Mouse (Mus musculus): ENCODE measurements around the gene Ring1.

Gene Ring1

GRCm38 (mm10) chr17:34024317-34024821, at the start of gene Ring1:
Gene Ring1, minus strand, starts transcription at chr17:34024680.
- in situ Hi-C loops (cut with MboI, MseI): no loop called here

GRCm38 (mm10) chr17:34072091-34072490, 47.6 kb upstream of the Ring1 start:
- in situ Hi-C loops (cut with MboI, MseI): loop anchor here (10.0 to 25.0 kb wide), 2 partner anchors 517 to 740 kb away; partner anchors contain the start of genes Cyp21a1 and Myo1f

- in situ Hi-C loops (cut with MboI, MseI): loop anchor here (25.0 kb wide), 1 partner anchor 743 kb away; the partner anchor contains the start of gene Cyp21a1
Observed at GRCm38 (mm10) chr17:34068864-34069263, 44.4 kb upstream of the Ring1 start.

GRCm38 (mm10) chr17:34057224-34057623, 32.7 kb upstream of the Ring1 start:
- in situ Hi-C loops (cut with MboI, MseI): loop anchor here (25.0 kb wide), 1 partner anchor 755 kb away; the partner anchor contains the start of gene Cyp21a1

- in situ Hi-C loops (cut with MboI, MseI): no loop called here
Observed at GRCm38 (mm10) chr17:34047404-34048050, 23.0 kb upstream of the Ring1 start.

GRCm38 (mm10) chr17:34045941-34046340, 21.5 kb upstream of the Ring1 start:
- in situ Hi-C loops (cut with MboI, MseI): no loop called here

GRCm38 (mm10) chr17:34039562-34040450, 15.3 kb upstream of the Ring1 start:
- in situ Hi-C loops (cut with MboI, MseI): loop anchor here (10.0 kb wide), 1 partner anchor 565 kb away; the partner anchor contains the start of genes Agpat1 and Rnf5

- in situ Hi-C loops (cut with MboI, MseI): loop anchor here (10.0 kb wide), 1 partner anchor 566 kb away; the partner anchor contains the start of genes Agpat1 and Rnf5
Observed at GRCm38 (mm10) chr17:34038878-34039561, 14.5 kb upstream of the Ring1 start, which contains the start of gene Col11a2. Gene Col11a2, plus strand, starts transcription at chr17:34039437.

GRCm38 (mm10) chr17:34038440-34038839, 14.0 kb upstream of the Ring1 start:
- in situ Hi-C loops (cut with MboI, MseI): loop anchor here (10.0 kb wide), 1 partner anchor 566 kb away; the partner anchor contains the start of genes Agpat1 and Rnf5

GRCm38 (mm10) chr17:34037241-34037640, 12.8 kb upstream of the Ring1 start:
- in situ Hi-C loops (cut with MboI, MseI): loop anchor here (10.0 kb wide), 1 partner anchor 568 kb away; the partner anchor contains the start of genes Agpat1 and Rnf5

- in situ Hi-C loops (cut with MboI, MseI): loop anchor here (10.0 kb wide), 1 partner anchor 568 kb away; the partner anchor contains the start of genes Agpat1 and Rnf5
Observed at GRCm38 (mm10) chr17:34036647-34037046, 12.2 kb upstream of the Ring1 start.

GRCm38 (mm10) chr17:34035517-34035916, 11.0 kb upstream of the Ring1 start:
- in situ Hi-C loops (cut with MboI, MseI): loop anchor here (10.0 kb wide), 1 partner anchor 569 kb away; the partner anchor contains the start of genes Agpat1 and Rnf5

GRCm38 (mm10) chr17:34034064-34034463, 9.6 kb upstream of the Ring1 start:
- in situ Hi-C loops (cut with MboI, MseI): loop anchor here (10.0 kb wide), 1 partner anchor 571 kb away; the partner anchor contains the start of genes Agpat1 and Rnf5

- in situ Hi-C loops (cut with MboI, MseI): loop anchor here (10.0 kb wide), 1 partner anchor 571 kb away; the partner anchor contains the start of genes Agpat1 and Rnf5
Observed at GRCm38 (mm10) chr17:34033441-34033840, 9.0 kb upstream of the Ring1 start.

- in situ Hi-C loops (cut with MboI, MseI): loop anchor here (10.0 kb wide), 1 partner anchor 572 kb away; the partner anchor contains the start of genes Agpat1 and Rnf5
Observed at GRCm38 (mm10) chr17:34032806-34033205, 8.3 kb upstream of the Ring1 start.

- in situ Hi-C loops (cut with MboI, MseI): loop anchor here (10.0 kb wide), 1 partner anchor 573 kb away; the partner anchor contains the start of genes Agpat1 and Rnf5
Observed at GRCm38 (mm10) chr17:34032174-34032632, 7.7 kb upstream of the Ring1 start.

GRCm38 (mm10) chr17:34031465-34032173, 7.1 kb upstream of the Ring1 start, which contains the start of the genes Slc39a7 and Rxrb:
Gene Slc39a7, minus strand, starts transcription at chr17:34031682.
Gene Rxrb, plus strand, starts transcription at chr17:34031812.
- in situ Hi-C loops (cut with MboI, MseI): loop anchor here (10.0 kb wide), 1 partner anchor 573 kb away; the partner anchor contains the start of genes Agpat1 and Rnf5

- in situ Hi-C loops (cut with MboI, MseI): loop anchor here (10.0 kb wide), 1 partner anchor 574 kb away; the partner anchor contains the start of genes Agpat1 and Rnf5
Observed at GRCm38 (mm10) chr17:34030861-34031326, 6.4 kb upstream of the Ring1 start.

Measured in T-helper 1 cell (primary cell).